Mouse (Mus musculus) lung, adult 10 weeks (tissue): ENCODE measurements around the gene AI987944. TPM values are rescaled to one million over a fixed set of nuclear protein-coding genes. Genes with fewer than 3 reads are reported as not detected.

Experiments
- polyA plus RNA-seq: library from polyadenylated mRNA; stranded (reverse); fragments of 350-450 nt; fragmentation: Illumina TruSeq; extraction: RNeasy Lipid Tissue Mini Kit (QIAGEN cat#74804); gene quantifications from one replicate; pipeline ENCODE4 v1.2.3, GENCODE M21; 2014; ENCODE audit warnings: low read depth, low replicate concordance; ENCODE audit not compliant: insufficient read depth

The AI987944 gene
- 8.5 TPM for polyA plus RNA-seq

DNA sequence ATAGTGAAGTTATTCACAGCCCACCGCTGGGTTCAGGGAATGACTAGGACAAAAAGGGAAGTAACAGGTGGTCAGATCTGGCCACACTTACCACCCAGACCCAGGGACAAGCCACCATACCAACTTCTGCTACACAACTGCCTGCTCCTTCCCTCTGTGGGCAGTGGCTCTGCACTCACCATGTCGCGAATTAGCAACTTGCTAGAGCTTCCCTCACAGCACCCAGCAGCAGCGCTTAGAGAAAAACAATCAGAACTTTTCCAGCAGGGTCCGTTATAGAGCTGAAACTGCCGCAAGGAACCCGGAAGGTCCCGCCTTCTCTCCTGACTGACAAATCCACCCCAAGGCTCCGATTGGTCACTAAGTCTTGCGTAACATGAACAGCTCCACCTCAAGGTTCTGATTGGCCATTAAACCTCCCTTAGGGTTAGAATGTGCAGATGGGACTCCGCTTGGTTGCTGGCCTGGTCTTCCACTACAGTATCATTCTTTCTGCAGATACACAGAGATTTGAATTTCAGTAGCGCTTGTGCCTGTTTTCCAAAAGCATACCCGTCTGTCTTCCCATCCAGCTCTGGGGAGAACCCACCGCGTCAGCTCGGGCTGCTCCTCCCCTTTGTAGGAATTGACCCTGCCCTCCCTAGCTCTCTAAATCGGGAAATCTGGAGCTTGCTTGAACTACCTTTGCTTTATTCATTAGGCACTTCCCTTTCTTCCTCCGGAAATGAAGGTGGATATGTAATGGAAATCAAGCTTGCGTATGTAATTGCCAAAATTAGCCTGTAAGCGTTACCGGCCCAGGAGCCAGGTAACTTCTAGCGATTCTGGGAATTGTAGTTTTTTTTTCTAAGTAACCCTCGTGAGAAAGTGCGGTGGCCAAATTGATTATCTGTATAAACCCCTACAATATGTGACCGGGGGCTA, at the start of gene AI987944:
AI987944 (minus strand) TSS at position 332 of the 924 bp plus-strand sequence.

Other genes starting within 250 kb of the AI987944 start
- gene Gm5592, start 239.5 kb downstream of the AI987944 start, polyA plus RNA-seq: not detected
- gene Vmn2r57, start 55.3 kb upstream of the AI987944 start, polyA plus RNA-seq: 0.11 TPM
- gene Gm20449, start 106.0 kb upstream of the AI987944 start, polyA plus RNA-seq: not detected
- 4.5 TPM for gene AW146154, start 106.5 kb upstream of the AI987944 start, polyA plus RNA-seq
- gene Gm6871, start 180.3 kb upstream of the AI987944 start, polyA plus RNA-seq: not detected
- gene 2610021A01Rik, start 205.9 kb upstream of the AI987944 start, polyA plus RNA-seq: 4.2 TPM
- 6.1 TPM for gene Zfp788, start 239.8 kb upstream of the AI987944 start, polyA plus RNA-seq